Mouse (Mus musculus) liver, embryonic 15.5 days (tissue): ENCODE results near the gene Padi2. TPM values are rescaled to one million over a fixed set of nuclear protein-coding genes. Genes with fewer than 3 reads are reported as not detected.

Source experiments
- ATAC-seq: fragments of 200-750 bp; cut with Nextera tagmentation; 2 replicates; pipeline ENCODE4 v1.8.0; 2017; ENCODE audit warnings: moderate number of reproducible peaks, mild to moderate bottlenecking, moderate library complexity; ENCODE audit not compliant: insufficient read depth
- H3K27ac ChIP-seq: fragments of 300-500 bp; sonication (generic); replicated peaks from 2 replicates; pipeline ENCODE4 v1.5.1; 2015; ENCODE audit warnings: mild to moderate bottlenecking, inconsistent platforms
- H3K27me3 ChIP-seq: fragments of 300-500 bp; sonication (generic); 2 replicates; pipeline ENCODE4 v1.6.1; 2015; ENCODE audit warnings: mild to moderate bottlenecking, inconsistent platforms
- H3K36me3 ChIP-seq: fragments of 300-500 bp; sonication (generic); replicated peaks from 2 replicates; pipeline ENCODE4 v1.6.1; 2015; ENCODE audit warnings: moderate library complexity, mild to moderate bottlenecking, inconsistent platforms
- H3K4me1 ChIP-seq: fragments of 300-500 bp; sonication (generic); replicated peaks from 2 replicates; pipeline ENCODE4 v1.6.1; 2015; ENCODE audit warnings: inconsistent platforms
- H3K4me2 ChIP-seq: fragments of 300-500 bp; sonication (generic); 2 replicates; pipeline ENCODE4 v1.6.1; 2015; ENCODE audit warnings: moderate library complexity, mild to moderate bottlenecking, inconsistent platforms
- H3K4me3 ChIP-seq: fragments of 300-500 bp; sonication (generic); replicated peaks from 2 replicates; pipeline ENCODE4 v1.5.1; 2015; ENCODE audit warnings: mild to moderate bottlenecking, inconsistent platforms
- H3K9ac ChIP-seq: fragments of 300-500 bp; sonication (generic); 2 replicates; pipeline ENCODE4 v1.6.1; 2015; ENCODE audit warnings: moderate library complexity, mild to moderate bottlenecking, inconsistent platforms
- H3K9me3 ChIP-seq: fragments of 300-500 bp; sonication (generic); replicated peaks from 2 replicates; pipeline ENCODE4 v1.6.1; 2016; ENCODE audit warnings: inconsistent platforms
- WGBS: fragments of 180-500 bp; shearing (Covaris S2); methylation state at CpG from one replicate; pipeline ENCODE4 v1.1.7; 2015; ENCODE audit warnings: mixed read lengths; ENCODE audit not compliant: insufficient replicate concordance; 5-methylcytosine and 5-hydroxymethylcytosine counted together
- polyA plus RNA-seq: library from polyadenylated mRNA; unstranded; fragments of >200 nt; fragmentation: Nextera tagmentation; extraction: Ambion mirVana; gene quantifications from 2 replicates; pipeline ENCODE4 v1.2.1, GENCODE M21; 2015

The Padi2 gene
- polyA plus RNA-seq, 1 experiment from 2014 or later, result 2.2 TPM

GRCm38 (mm10) chr4:140971691-140972090, 65.5 kb downstream of the Padi2 start:
- H3K9me3 ChIP-seq, result no peaks in the 10 kb centered on the region
- no peak overlapping the region for H3K4me3 ChIP-seq
- H3K9ac ChIP-seq, result no peak overlapping the region
- 70% methylated on average over 13 of the region's 13 CpGs for WGBS
- no peaks in the 10 kb centered on the region for H3K27me3 ChIP-seq
- H3K36me3 ChIP-seq, result peaks cover 87% of the 10 kb centered on the region
- H3K4me1 ChIP-seq, result peaks cover 11% of the 10 kb centered on the region
- no peak for ATAC-seq
- H3K27ac ChIP-seq, result no peak overlapping the region
- H3K4me2 ChIP-seq, result no peak overlapping the region

- H3K27ac ChIP-seq, result no peak overlapping the region
- no peak overlapping the region for H3K9ac ChIP-seq
- no peaks in the 10 kb centered on the region for H3K9me3 ChIP-seq
- H3K4me3 ChIP-seq, result no peak overlapping the region
- peaks cover 80% of the 10 kb centered on the region for H3K36me3 ChIP-seq
- H3K4me2 ChIP-seq, result no peak overlapping the region
- no peak for ATAC-seq
- WGBS, result 84% methylated on average over 6 of the region's 6 CpGs
- H3K27me3 ChIP-seq, result no peaks in the 10 kb centered on the region
- H3K4me1 ChIP-seq, result peaks cover 31% of the 10 kb centered on the region
These were observed 68.3 kb downstream of the Padi2 start for GRCm38 (mm10) chr4:140974408-140974807.

GRCm38 (mm10) chr4:140975356-140975755, 69.2 kb downstream of the Padi2 start:
- ATAC-seq, result no peak
- H3K36me3 ChIP-seq, result peaks cover 79% of the 10 kb centered on the region
- no peaks in the 10 kb centered on the region for H3K9me3 ChIP-seq
- WGBS, result 75% methylated on average over 7 of the region's 7 CpGs
- no peak overlapping the region for H3K4me3 ChIP-seq
- H3K4me2 ChIP-seq, result no peak overlapping the region
- no peak overlapping the region for H3K27ac ChIP-seq
- H3K9ac ChIP-seq, result no peak overlapping the region
- H3K4me1 ChIP-seq, result peaks cover 31% of the 10 kb centered on the region
- H3K27me3 ChIP-seq, result no peaks in the 10 kb centered on the region

- no peak overlapping the region for H3K27ac ChIP-seq
- no peak overlapping the region for H3K4me2 ChIP-seq
- WGBS, result 59% methylated on average over 10 of the region's 10 CpGs
- no peaks in the 10 kb centered on the region for H3K27me3 ChIP-seq
- ATAC-seq, result no peak
- no peak overlapping the region for H3K9ac ChIP-seq
- no peak overlapping the region for H3K4me3 ChIP-seq
- peaks cover 61% of the 10 kb centered on the region for H3K36me3 ChIP-seq
- H3K9me3 ChIP-seq, result no peaks in the 10 kb centered on the region
- H3K4me1 ChIP-seq, result peaks cover 31% of the 10 kb centered on the region
These were observed 71.1 kb downstream of the Padi2 start for GRCm38 (mm10) chr4:140977278-140977677.

GRCm38 (mm10) chr4:140977886-140978692, 71.9 kb downstream of the Padi2 start:
- Histone ChIP-seq H3K4me1 (peaks cover 35% of the 10 kb centered on the region), H3K4me2 (no peak overlapping the region), H3K4me3 (no peak overlapping the region), H3K27me3 (no peaks in the 10 kb centered on the region), H3K9me3 (no peaks in the 10 kb centered on the region), H3K36me3 (peaks cover 53% of the 10 kb centered on the region), H3K9ac (no peak overlapping the region), H3K27ac (no peak overlapping the region)
- WGBS, result 46% methylated on average over 14 of the region's 14 CpGs
- ATAC-seq, result no peak

GRCm38 (mm10) chr4:140981605-140982004, 75.5 kb downstream of the Padi2 start:
- 0 out of 2 replicates have a peak, but pooled peaks cover 6% of the 10 kb centered on the region for H3K27me3 ChIP-seq
- WGBS, result 95% methylated on average over 2 of the region's 2 CpGs
- peaks cover 45% of the 10 kb centered on the region for H3K4me1 ChIP-seq
- H3K4me3 ChIP-seq, result no peak overlapping the region
- no peak for ATAC-seq
- H3K27ac ChIP-seq, result no peak overlapping the region
- H3K9me3 ChIP-seq, result no peaks in the 10 kb centered on the region
- no peak overlapping the region for H3K4me2 ChIP-seq
- no peak overlapping the region for H3K9ac ChIP-seq
- peaks cover 19% of the 10 kb centered on the region for H3K36me3 ChIP-seq

GRCm38 (mm10) chr4:140982808-140983207, 76.7 kb downstream of the Padi2 start:
- H3K4me3 ChIP-seq, result no peak overlapping the region
- H3K4me2 ChIP-seq, result no peak overlapping the region; the same call in 1 of the 2 replicates
- 57% methylated on average over 4 of the region's 4 CpGs for WGBS
- no peaks in the 10 kb centered on the region for H3K9me3 ChIP-seq
- H3K4me1 ChIP-seq, result peaks cover 44% of the 10 kb centered on the region
- H3K36me3 ChIP-seq, result peaks cover 18% of the 10 kb centered on the region
- H3K27ac ChIP-seq, result peak overlapping the region; percentile 64
- no peak for ATAC-seq
- no peak overlapping the region for H3K9ac ChIP-seq
- H3K27me3 ChIP-seq, result 0 out of 2 replicates have a peak, but pooled peaks cover 6% of the 10 kb centered on the region

GRCm38 (mm10) chr4:140983442-140983841, 77.3 kb downstream of the Padi2 start:
- peak overlapping the region; percentile 64 for H3K27ac ChIP-seq
- 4% methylated on average over 9 of the region's 9 CpGs for WGBS
- H3K27me3 ChIP-seq, result 0 out of 2 replicates have a peak, but pooled peaks cover 6% of the 10 kb centered on the region
- ATAC-seq, result peak; percentile 49; the same call in 1 of the 2 replicates
- H3K36me3 ChIP-seq, result peaks cover 14% of the 10 kb centered on the region
- no peak overlapping the region for H3K4me3 ChIP-seq
- no peak overlapping the region for H3K9ac ChIP-seq
- H3K4me1 ChIP-seq, result peaks cover 41% of the 10 kb centered on the region
- H3K9me3 ChIP-seq, result no peaks in the 10 kb centered on the region
- H3K4me2 ChIP-seq, result peak overlapping the region; percentile 5

- Histone ChIP-seq H3K27me3 (0 out of 2 replicates have a peak, but pooled peaks cover 6% of the 10 kb centered on the region), H3K4me2 (no peak overlapping the region), H3K27ac (no peak overlapping the region), H3K36me3 (peaks cover 4% of the 10 kb centered on the region), H3K4me1 (peaks cover 49% of the 10 kb centered on the region), H3K9me3 (no peaks in the 10 kb centered on the region), H3K4me3 (no peak overlapping the region), H3K9ac (no peak overlapping the region)
- WGBS, result 82% methylated on average over 6 of the region's 6 CpGs
- ATAC-seq, result no peak
These were observed 78.4 kb downstream of the Padi2 start for GRCm38 (mm10) chr4:140984544-140984943.

- H3K9ac ChIP-seq, result peak overlapping the region; percentile 88; the same call in 1 of the 2 replicates
These were observed 80.0 kb downstream of the Padi2 start for GRCm38 (mm10) chr4:140986024-140986710.

More at GRCm38 (mm10) chr4:140986024-140986710, 80.0 kb downstream of the Padi2 start:
- H3K9me3 ChIP-seq, result no peaks in the 10 kb centered on the region
- no peaks in the 10 kb centered on the region for H3K36me3 ChIP-seq
- peak; percentile 1; the same call in 1 of the 2 replicates for ATAC-seq
- H3K27ac ChIP-seq, result no peak overlapping the region
- WGBS, result 26% methylated on average over 15 of the region's 15 CpGs
- H3K4me3 ChIP-seq, result peak overlapping the region; percentile 84
- 0 out of 2 replicates have a peak, but pooled peaks cover 6% of the 10 kb centered on the region for H3K27me3 ChIP-seq
- peak overlapping the region; percentile 97 for H3K4me2 ChIP-seq
- H3K4me1 ChIP-seq, result peaks cover 50% of the 10 kb centered on the region
